Mouse (Mus musculus): Measurements from ENCODE around the gene Thumpd2.

DNA sequence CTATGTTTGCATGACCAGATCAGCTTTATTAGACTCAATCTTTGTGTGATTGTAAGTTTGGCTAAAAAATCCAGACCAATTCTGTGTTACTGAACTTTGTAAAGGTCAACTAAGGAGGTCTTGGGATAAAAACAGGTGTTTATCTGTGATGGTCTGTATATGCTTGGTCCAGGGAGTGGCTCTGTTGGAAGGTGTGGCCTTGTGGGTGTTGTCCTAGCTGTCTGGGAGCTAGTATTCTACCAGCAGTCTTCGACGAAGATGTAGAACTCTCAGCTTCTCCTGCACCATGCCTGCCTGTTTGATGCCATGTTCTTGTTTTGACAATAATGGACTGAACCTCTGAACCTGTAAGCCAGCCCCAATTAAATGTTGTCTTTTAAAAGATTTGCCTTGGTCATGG lies 11.6 kb downstream of the Thumpd2 start:
- TF ChIP-seq CTCF (IDR thresholded peaks at IDR 0.05; ENCODE audit: borderline replicate concordance, extremely low read depth, insufficient read depth, insufficient read length) (no peak), POLR2A (IDR thresholded peaks at IDR 0.05; ENCODE audit: borderline replicate concordance, extremely low read depth, insufficient read depth, insufficient read length, poor library complexity, severe bottlenecking) (no peak)
